Mouse (Mus musculus) neural tube, embryonic 13.5 days (tissue): ENCODE measurements around the gene Rapgef5. TPM values are rescaled to one million over a fixed set of nuclear protein-coding genes. Genes with fewer than 3 reads are reported as not detected.
A peak's percentile ranks its signal among the peaks of the same experiment; 100 is the strongest.

ENCODE experiments used
- ATAC-seq: fragments of 200-750 bp; cut with Nextera tagmentation; 2 replicates; pipeline ENCODE4 v1.8.0; 2017; ENCODE audit warnings: low read depth, mild to moderate bottlenecking, moderate TSS enrichment, moderate library complexity
- H3K27ac ChIP-seq: fragments of 300-500 bp; sonication (generic); replicated peaks from 2 replicates; pipeline ENCODE4 v1.5.1; 2015; ENCODE audit warnings: moderate library complexity, mild to moderate bottlenecking, inconsistent platforms
- H3K27me3 ChIP-seq: fragments of 300-500 bp; sonication (generic); 2 replicates; pipeline ENCODE4 v1.6.1; 2015; ENCODE audit warnings: mild to moderate bottlenecking, inconsistent platforms
- H3K36me3 ChIP-seq: fragments of 300-500 bp; sonication (generic); 2 replicates; pipeline ENCODE4 v1.6.1; 2015; ENCODE audit warnings: mild to moderate bottlenecking, inconsistent platforms
- H3K4me1 ChIP-seq: fragments of 300-500 bp; sonication (generic); replicated peaks from 2 replicates; pipeline ENCODE4 v1.6.1; 2015; ENCODE audit warnings: inconsistent platforms
- H3K4me2 ChIP-seq: fragments of 300-500 bp; sonication (generic); 2 replicates; pipeline ENCODE4 v1.6.1; 2015; ENCODE audit warnings: inconsistent platforms, mild to moderate bottlenecking, moderate library complexity
- H3K4me3 ChIP-seq: fragments of 300-500 bp; sonication (generic); 2 replicates; pipeline ENCODE4 v1.5.1; 2015; ENCODE audit warnings: mild to moderate bottlenecking, inconsistent platforms
- H3K9ac ChIP-seq: fragments of 300-500 bp; sonication (generic); 2 replicates; pipeline ENCODE4 v1.6.1; 2015; ENCODE audit warnings: moderate library complexity, mild to moderate bottlenecking, inconsistent platforms
- H3K9me3 ChIP-seq: fragments of 300-500 bp; sonication (generic); 2 replicates; pipeline ENCODE4 v1.6.1; 2016; ENCODE audit warnings: inconsistent platforms
- WGBS: fragments of 180-500 bp; shearing (Covaris S2); methylation state at CpG from one replicate; pipeline ENCODE4 v1.1.7; 2015; 5-methylcytosine and 5-hydroxymethylcytosine counted together
- polyA plus RNA-seq: library from polyadenylated mRNA; unstranded; fragments of >200 nt; fragmentation: Nextera tagmentation; extraction: Ambion mirVana; gene quantifications from 2 replicates; pipeline ENCODE4 v1.2.1, GENCODE M21; 2015

The Rapgef5 gene
- polyA plus RNA-seq, 1 experiment from 2014 or later: 32.9 TPM

GRCm38 (mm10) chr12:117534087-117534751 is 17.9 kb downstream of the Rapgef5 start:
- Histone ChIP-seq H3K4me3 (peak overlapping the region; percentile 66), H3K9me3 (no peaks in the 10 kb centered on the region), H3K36me3 (no peaks in the 10 kb centered on the region), H3K27ac (peak overlapping the region; percentile 49; the same call in 1 of the 2 replicates), H3K27me3 (peaks cover 65% of the 10 kb centered on the region), H3K4me1 (peaks cover 12% of the 10 kb centered on the region), H3K9ac (peak overlapping the region; percentile 74), H3K4me2 (peak overlapping the region; percentile 84)
- peak; percentile 90 for ATAC-seq
- under 1% methylated on average over 57 of the region's 66 CpGs for WGBS

- Histone ChIP-seq H3K4me1 (no peaks in the 10 kb centered on the region), H3K4me3 (no peak overlapping the region), H3K9ac (no peak overlapping the region), H3K27ac (no peak overlapping the region), H3K4me2 (no peak overlapping the region), H3K9me3 (no peaks in the 10 kb centered on the region), H3K36me3 (no peaks in the 10 kb centered on the region), H3K27me3 (peaks cover 17% of the 10 kb centered on the region)
- 77% methylated on average over 2 of the region's 2 CpGs for WGBS
- no peak for ATAC-seq
Measured at GRCm38 (mm10) chr12:117540352-117540751, 24.1 kb downstream of the Rapgef5 start.

GRCm38 (mm10) chr12:117545277-117545676 is 29.0 kb downstream of the Rapgef5 start:
- Histone ChIP-seq H3K9me3 (no peaks in the 10 kb centered on the region), H3K27me3 (no peaks in the 10 kb centered on the region), H3K4me2 (no peak overlapping the region), H3K36me3 (no peaks in the 10 kb centered on the region), H3K4me3 (no peak overlapping the region), H3K9ac (no peak overlapping the region), H3K27ac (no peak overlapping the region), H3K4me1 (no peaks in the 10 kb centered on the region)
- no peak for ATAC-seq
- WGBS: 90% methylated on average over 6 of the region's 6 CpGs

- H3K27me3 ChIP-seq: no peaks in the 10 kb centered on the region
- H3K4me3 ChIP-seq: no peak overlapping the region
- no peak overlapping the region for H3K27ac ChIP-seq
- no peaks in the 10 kb centered on the region for H3K9me3 ChIP-seq
- WGBS: 91% methylated on average over 5 of the region's 5 CpGs
- ATAC-seq: no peak
- no peaks in the 10 kb centered on the region for H3K4me1 ChIP-seq
- H3K4me2 ChIP-seq: no peak overlapping the region
- H3K9ac ChIP-seq: no peak overlapping the region
- no peaks in the 10 kb centered on the region for H3K36me3 ChIP-seq
Measured at GRCm38 (mm10) chr12:117553353-117553752, 37.1 kb downstream of the Rapgef5 start.

- Histone ChIP-seq H3K36me3 (no peaks in the 10 kb centered on the region), H3K4me3 (no peak overlapping the region), H3K4me2 (no peak overlapping the region), H3K27me3 (no peaks in the 10 kb centered on the region), H3K9ac (no peak overlapping the region), H3K9me3 (no peaks in the 10 kb centered on the region), H3K4me1 (no peaks in the 10 kb centered on the region), H3K27ac (no peak overlapping the region)
- WGBS: 88% methylated on average over 1 of the region's 1 CpGs
- no peak for ATAC-seq
Measured at GRCm38 (mm10) chr12:117554612-117555063, 38.4 kb downstream of the Rapgef5 start.

- no peak overlapping the region for H3K4me2 ChIP-seq
- no peaks in the 10 kb centered on the region for H3K36me3 ChIP-seq
- 89% methylated on average over 11 of the region's 11 CpGs for WGBS
- H3K4me3 ChIP-seq: no peak overlapping the region
- no peak for ATAC-seq
- no peak overlapping the region for H3K27ac ChIP-seq
- H3K27me3 ChIP-seq: no peaks in the 10 kb centered on the region
- no peaks in the 10 kb centered on the region for H3K9me3 ChIP-seq
- H3K9ac ChIP-seq: no peak overlapping the region
- no peaks in the 10 kb centered on the region for H3K4me1 ChIP-seq
Measured at GRCm38 (mm10) chr12:117560450-117560849, 44.2 kb downstream of the Rapgef5 start.

- ATAC-seq: no peak
- H3K4me3 ChIP-seq: no peak overlapping the region
- H3K9ac ChIP-seq: no peak overlapping the region
- H3K4me2 ChIP-seq: no peak overlapping the region
- H3K4me1 ChIP-seq: no peaks in the 10 kb centered on the region
- H3K27me3 ChIP-seq: no peaks in the 10 kb centered on the region
- no peaks in the 10 kb centered on the region for H3K9me3 ChIP-seq
- no peak overlapping the region for H3K27ac ChIP-seq
- WGBS: 74% methylated on average over 6 of the region's 6 CpGs
- H3K36me3 ChIP-seq: no peaks in the 10 kb centered on the region
Measured at GRCm38 (mm10) chr12:117561411-117562059, 45.3 kb downstream of the Rapgef5 start.

GRCm38 (mm10) chr12:117562085-117562484 is 45.8 kb downstream of the Rapgef5 start:
- no peak overlapping the region for H3K4me2 ChIP-seq
- H3K27me3 ChIP-seq: no peaks in the 10 kb centered on the region
- H3K4me3 ChIP-seq: no peak overlapping the region
- no peaks in the 10 kb centered on the region for H3K4me1 ChIP-seq
- ATAC-seq: no peak
- no peaks in the 10 kb centered on the region for H3K9me3 ChIP-seq
- 94% methylated on average over 3 of the region's 3 CpGs for WGBS
- no peaks in the 10 kb centered on the region for H3K36me3 ChIP-seq
- H3K27ac ChIP-seq: no peak overlapping the region
- H3K9ac ChIP-seq: no peak overlapping the region

- no peak for ATAC-seq
- no peaks in the 10 kb centered on the region for H3K9me3 ChIP-seq
- H3K4me2 ChIP-seq: no peak overlapping the region
- no peak overlapping the region for H3K9ac ChIP-seq
- H3K4me1 ChIP-seq: no peaks in the 10 kb centered on the region
- no peaks in the 10 kb centered on the region for H3K36me3 ChIP-seq
- 36% methylated on average over 6 of the region's 6 CpGs for WGBS
- no peak overlapping the region for H3K27ac ChIP-seq
- no peaks in the 10 kb centered on the region for H3K27me3 ChIP-seq
- H3K4me3 ChIP-seq: no peak overlapping the region
Measured at GRCm38 (mm10) chr12:117563859-117564258, 47.6 kb downstream of the Rapgef5 start.

GRCm38 (mm10) chr12:117566298-117566697 is 50.0 kb downstream of the Rapgef5 start:
- H3K4me2 ChIP-seq: no peak overlapping the region
- ATAC-seq: no peak
- no peak overlapping the region for H3K27ac ChIP-seq
- no peaks in the 10 kb centered on the region for H3K4me1 ChIP-seq
- H3K27me3 ChIP-seq: no peaks in the 10 kb centered on the region
- no peaks in the 10 kb centered on the region for H3K9me3 ChIP-seq
- WGBS: 89% methylated on average over 4 of the region's 4 CpGs
- H3K36me3 ChIP-seq: no peaks in the 10 kb centered on the region
- no peak overlapping the region for H3K4me3 ChIP-seq
- H3K9ac ChIP-seq: no peak overlapping the region

GRCm38 (mm10) chr12:117569671-117570070 is 53.4 kb downstream of the Rapgef5 start:
- H3K4me3 ChIP-seq: no peak overlapping the region
- H3K36me3 ChIP-seq: no peaks in the 10 kb centered on the region
- H3K4me2 ChIP-seq: no peak overlapping the region
- no peak overlapping the region for H3K27ac ChIP-seq
- H3K9me3 ChIP-seq: no peaks in the 10 kb centered on the region
- H3K27me3 ChIP-seq: no peaks in the 10 kb centered on the region
- no peak for ATAC-seq
- H3K9ac ChIP-seq: no peak overlapping the region
- 69% methylated on average over 2 of the region's 2 CpGs for WGBS
- H3K4me1 ChIP-seq: no peaks in the 10 kb centered on the region

GRCm38 (mm10) chr12:117584256-117584655 is 68.0 kb downstream of the Rapgef5 start:
- Histone ChIP-seq H3K27me3 (no peaks in the 10 kb centered on the region), H3K27ac (no peak overlapping the region), H3K9ac (no peak overlapping the region), H3K9me3 (no peaks in the 10 kb centered on the region), H3K4me1 (no peaks in the 10 kb centered on the region), H3K4me2 (no peak overlapping the region), H3K36me3 (no peaks in the 10 kb centered on the region), H3K4me3 (no peak overlapping the region)
- WGBS: 86% methylated on average over 4 of the region's 4 CpGs
- ATAC-seq: no peak

- Histone ChIP-seq H3K9me3 (no peaks in the 10 kb centered on the region), H3K4me2 (no peak overlapping the region), H3K27ac (no peak overlapping the region), H3K4me1 (no peaks in the 10 kb centered on the region), H3K4me3 (no peak overlapping the region), H3K9ac (no peak overlapping the region), H3K36me3 (no peaks in the 10 kb centered on the region), H3K27me3 (no peaks in the 10 kb centered on the region)
- ATAC-seq: no peak
- WGBS: 85% methylated on average over 2 of the region's 2 CpGs
Measured at GRCm38 (mm10) chr12:117585390-117585789, 69.1 kb downstream of the Rapgef5 start.
